Mouse (Mus musculus): ENCODE data around the gene Fam43a.

DNA sequence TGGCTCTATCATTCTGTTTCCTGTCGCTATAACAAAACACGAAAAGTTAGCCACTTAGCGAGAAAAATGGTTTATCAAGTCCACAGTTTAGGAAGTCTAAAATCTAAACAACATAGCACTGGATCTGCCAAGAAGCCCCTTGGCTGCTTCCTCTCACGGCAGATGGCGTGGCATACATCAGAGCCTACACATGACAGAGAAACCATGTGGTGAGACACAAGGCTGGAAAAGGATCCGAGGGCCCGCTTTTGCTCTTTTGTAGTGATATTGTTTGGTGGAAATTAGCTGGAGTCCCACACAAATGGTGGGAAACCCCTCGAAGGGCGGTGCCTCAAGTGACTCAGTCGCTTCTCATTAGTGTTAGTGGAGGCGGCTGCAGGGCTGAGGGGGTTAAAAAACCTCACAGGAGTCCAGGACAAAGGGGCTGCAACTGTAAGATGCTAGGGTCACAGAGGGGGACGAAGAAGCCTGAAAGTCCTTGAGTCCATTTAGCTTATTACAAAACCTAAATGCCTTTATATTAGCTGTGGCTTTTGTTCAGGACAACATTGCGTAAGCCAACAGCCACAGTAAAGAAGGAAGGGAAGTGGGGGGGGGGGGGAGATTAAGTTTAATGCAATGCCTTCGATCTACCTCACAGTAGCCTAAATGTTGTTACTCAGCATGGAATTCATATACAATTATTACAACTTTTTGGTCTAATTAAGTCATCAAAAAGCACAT is 3.5 kb upstream of the Fam43a start:
- TF ChIP-seq POLR2A (IDR thresholded peaks at IDR 0.05; ENCODE audit: borderline replicate concordance, extremely low read depth, low read depth, low read length) (no peak), CTCF (IDR thresholded peaks at IDR 0.05; ENCODE audit: insufficient read depth, low read length) (no peak)
